Mouse (Mus musculus) left cerebral cortex, adult 2 months (tissue): ENCODE measurements around the gene Cap2. TPM values are rescaled to one million over a fixed set of nuclear protein-coding genes. Genes with fewer than 3 reads are reported as not detected.

Experiments
- DNase-seq, 2 experiments: peaks; one replicate each; pipeline ENCODE4 v3.0.0; 2021 to 2022; ENCODE audit warnings: low spot score in 2 of 2, mixed read lengths in 1 of 2; ENCODE audit errors: extremely low spot score in 1 of 2
- H3K27ac ChIP-seq: fragments of 200-600 bp; 2 replicates; pipeline ENCODE4 v1.8.1; 2022
- H3K4me3 ChIP-seq: fragments of 200-600 bp; 2 replicates; pipeline ENCODE4 v1.8.1; 2022
- CTCF ChIP-seq: fragments of 200-600 bp; IDR thresholded peaks from 2 replicates; pipeline ENCODE4 v1.8.1; 2022; ENCODE audit warnings: antibody characterized with exemption, mild to moderate bottlenecking, moderate library complexity
- intact Hi-C: fragments of 180-260 bp; cut with DNase I; formaldehyde crosslinking; loops from one replicate; pipeline ENCODE4 v1.15.1; 2025
- total RNA-seq, 2 experiments: library from RNA; stranded (reverse); gene quantifications; 2 replicates each; pipeline ENCODE4 v1.2.3; 2021

Gene Cap2
- total RNA-seq, 2 experiments from 2014 or later, result 264 to 278 TPM

GRCm38 (mm10) chr13:46619633-46620032 lies 118.0 kb downstream of the Cap2 start:
- H3K4me3 ChIP-seq, result no peak overlapping the region
- DNase-seq, result no peak
- intact Hi-C loops, result no loop called here
- H3K27ac ChIP-seq, result no peak overlapping the region
- TF ChIP-seq CTCF, result no peak

- no peak overlapping the region for H3K4me3 ChIP-seq
- TF ChIP-seq CTCF, result no peak
- no peak for DNase-seq
- H3K27ac ChIP-seq, result no peak overlapping the region
- intact Hi-C loops, result no loop called here
Observed at GRCm38 (mm10) chr13:46620964-46621757, 119.5 kb downstream of the Cap2 start.

DNA sequence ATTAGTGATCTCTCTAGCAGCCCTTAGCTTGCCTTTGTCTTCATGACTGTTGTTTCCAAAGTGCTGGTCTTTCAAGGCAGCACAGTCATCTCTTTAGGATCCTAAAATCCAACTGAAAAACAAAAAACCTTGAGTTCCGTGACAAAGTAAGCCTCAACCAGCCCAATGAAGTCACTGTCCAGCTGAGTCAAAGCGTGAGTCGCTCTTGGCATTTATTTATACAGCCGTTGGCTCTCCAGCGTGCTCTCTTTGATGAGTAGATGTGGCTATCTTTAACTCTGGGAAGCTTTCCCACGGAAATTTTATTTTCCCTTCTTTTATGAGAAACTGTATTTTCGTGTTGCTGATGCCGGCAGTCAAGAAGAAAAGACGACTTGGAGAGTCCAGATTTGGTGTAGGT lies 125.0 kb downstream of the Cap2 start:
- H3K27ac ChIP-seq, result peak overlapping the region; percentile 63
- no peak for TF ChIP-seq CTCF
- H3K4me3 ChIP-seq, result no peak overlapping the region
- no peak for DNase-seq
- intact Hi-C loops, result no loop called here

GRCm38 (mm10) chr13:46627841-46628240 lies 126.2 kb downstream of the Cap2 start:
- TF ChIP-seq CTCF, result no peak
- intact Hi-C loops, result no loop called here
- no peak overlapping the region for H3K4me3 ChIP-seq
- no peak overlapping the region for H3K27ac ChIP-seq
- DNase-seq, result peak in 1 of 2 experiments; percentile 51

- intact Hi-C loops, result no loop called here
- Histone ChIP-seq H3K27ac (no peak overlapping the region), H3K4me3 (no peak overlapping the region)
- TF ChIP-seq CTCF, result no peak
- DNase-seq, result no peak
Observed at GRCm38 (mm10) chr13:46629391-46629790, 127.7 kb downstream of the Cap2 start.

- Histone ChIP-seq H3K27ac (peak overlapping the region; percentile 86), H3K4me3 (no peak overlapping the region)
- DNase-seq, result no peak
- no peak for TF ChIP-seq CTCF
- intact Hi-C loops, result no loop called here
Observed at GRCm38 (mm10) chr13:46632796-46633195, 131.1 kb downstream of the Cap2 start.

DNA sequence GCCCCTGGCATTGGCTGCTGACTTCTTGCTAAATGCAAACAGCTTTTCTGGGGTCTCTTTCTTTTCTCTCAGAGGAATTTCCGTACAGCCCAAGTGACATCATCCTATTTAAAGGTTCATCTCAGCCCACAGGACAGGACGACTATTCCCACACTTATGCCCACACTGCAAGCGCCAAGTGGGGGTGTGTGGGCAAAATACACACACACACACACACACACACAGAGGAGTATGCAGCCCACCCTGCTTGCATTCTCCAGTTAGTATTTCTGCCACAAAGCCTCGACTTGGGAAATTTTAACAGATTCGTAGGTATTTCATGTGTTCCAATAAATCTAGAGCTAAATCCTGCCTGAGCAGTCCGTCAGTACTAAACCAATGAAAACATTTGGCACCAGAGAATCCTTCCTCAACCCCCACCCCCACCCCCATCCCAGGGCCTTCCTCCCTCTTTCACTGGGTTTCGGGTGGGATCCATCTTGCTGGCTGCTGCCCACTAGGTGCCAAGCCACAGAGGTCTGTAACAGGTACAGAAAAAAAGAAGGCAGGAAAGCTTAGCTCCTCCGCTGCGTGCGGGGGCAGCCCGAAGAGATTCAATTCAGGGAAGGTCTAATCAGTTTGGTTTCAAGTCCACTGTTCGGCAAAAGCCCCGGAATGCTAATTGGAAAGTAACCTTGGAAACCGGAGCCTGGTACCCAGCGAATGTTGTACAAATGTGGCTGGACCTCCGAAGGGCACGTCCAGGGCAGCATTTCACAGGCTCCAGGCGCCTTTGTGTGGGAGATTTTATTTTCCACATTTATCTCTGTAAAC lies 131.9 kb downstream of the Cap2 start:
- intact Hi-C loops, result no loop called here
- TF ChIP-seq CTCF, result no peak
- 0 out of 2 replicates have a peak overlapping the region, but pooled peaks have one; percentile 0 for H3K4me3 ChIP-seq
- peak; percentile 44 to 57 for DNase-seq
- H3K27ac ChIP-seq, result peak overlapping the region; percentile 86

- intact Hi-C loops, result no loop called here
- DNase-seq, result no peak
- H3K4me3 ChIP-seq, result 0 out of 2 replicates have a peak overlapping the region, but pooled peaks have one; percentile 0
- H3K27ac ChIP-seq, result peak overlapping the region; percentile 86
- no peak for TF ChIP-seq CTCF
Observed at GRCm38 (mm10) chr13:46634133-46634488, 132.5 kb downstream of the Cap2 start.

GRCm38 (mm10) chr13:46640608-46641468 lies 139.2 kb downstream of the Cap2 start:
- DNase-seq, result no peak
- Histone ChIP-seq H3K4me3 (no peak overlapping the region), H3K27ac (no peak overlapping the region)
- intact Hi-C loops, result no loop called here
- no peak for TF ChIP-seq CTCF

DNA sequence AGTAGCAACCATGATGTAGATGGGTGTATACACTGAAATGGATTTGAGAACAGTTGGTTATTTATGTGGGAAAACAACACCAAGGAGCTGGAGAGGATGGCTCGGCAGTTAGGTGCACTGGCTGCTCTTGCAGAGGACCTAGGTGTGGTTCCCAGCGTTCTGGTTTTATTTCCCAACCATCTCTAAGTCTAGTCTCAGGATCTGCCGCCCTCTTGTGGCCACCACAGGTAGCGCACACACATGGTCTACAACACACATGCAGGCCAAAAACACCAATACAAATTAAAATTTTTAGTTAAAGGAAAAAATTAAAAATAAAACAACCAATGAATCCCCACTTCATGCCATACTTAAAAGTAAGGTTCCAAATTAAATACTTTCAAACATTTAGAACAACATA lies 140.7 kb downstream of the Cap2 start:
- H3K4me3 ChIP-seq, result no peak overlapping the region
- intact Hi-C loops, result no loop called here
- peak; percentile 52 for TF ChIP-seq CTCF
- no peak overlapping the region for H3K27ac ChIP-seq
- no peak for DNase-seq

DNA sequence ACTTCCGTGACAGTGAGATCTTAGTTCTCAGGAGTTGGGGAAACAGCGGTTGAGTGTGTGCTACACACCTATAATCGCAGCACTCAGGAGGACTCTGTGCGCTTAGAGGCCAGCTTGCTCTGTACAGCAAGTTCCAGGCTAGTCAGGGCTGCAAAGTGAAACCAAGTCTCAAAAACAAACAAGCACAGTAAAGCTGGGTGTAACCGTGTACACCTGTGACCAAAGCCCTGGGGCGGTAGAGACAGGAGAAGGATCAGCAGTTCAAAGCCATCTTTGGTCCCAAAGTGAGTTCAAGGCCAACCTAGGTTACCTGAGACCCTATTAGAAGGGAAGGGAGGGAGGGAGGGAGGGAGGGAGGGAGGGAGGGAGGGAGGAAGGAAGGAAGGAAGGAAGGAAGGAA lies 142.5 kb downstream of the Cap2 start:
- intact Hi-C loops, result no loop called here
- TF ChIP-seq CTCF, result no peak
- H3K4me3 ChIP-seq, result no peak overlapping the region
- no peak overlapping the region for H3K27ac ChIP-seq
- no peak for DNase-seq
